Mouse (Mus musculus) cerebellum, postnatal 14 days (tissue): Measurements from ENCODE around the gene Gm6367.
"Not testable (repeated sequence)": the region's sequence is repeated elsewhere in the genome, so short reads cannot be mapped to it uniquely, and the experiment has no call there.

Experiments used
- DNase-seq, 2 experiments: peaks; one replicate each; pipeline ENCODE4 v3.0.0; 2021; ENCODE audit warnings: mixed read lengths in 2 of 2

Gene Gm6367

DNA sequence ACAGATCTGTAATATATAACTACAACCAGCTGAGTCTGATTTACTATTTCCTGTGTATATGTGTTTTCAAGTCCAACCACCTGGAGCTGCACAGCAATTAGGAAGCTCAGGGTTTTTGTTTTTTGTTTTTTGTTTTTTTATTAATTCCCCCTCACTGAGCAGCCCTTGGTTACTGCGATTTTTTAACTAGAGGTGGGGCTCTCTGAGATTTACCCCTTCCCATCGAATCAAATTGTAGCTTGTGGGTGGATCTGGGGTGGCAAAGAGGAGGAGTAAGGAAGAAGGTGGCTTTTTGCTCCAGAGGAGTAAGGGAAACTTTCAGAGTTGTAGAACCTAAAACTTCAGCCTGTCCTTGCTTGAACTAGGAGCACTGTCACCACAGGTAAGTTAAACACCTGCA is at the start of gene Gm6367:
Gm6367 (plus strand) TSS at position 301 of the 400 bp plus-strand sequence.
- DNase-seq, result not testable (repeated sequence)
